Mouse (Mus musculus): ENCODE measurements around the gene Tbc1d4.

Gene Tbc1d4

DNA sequence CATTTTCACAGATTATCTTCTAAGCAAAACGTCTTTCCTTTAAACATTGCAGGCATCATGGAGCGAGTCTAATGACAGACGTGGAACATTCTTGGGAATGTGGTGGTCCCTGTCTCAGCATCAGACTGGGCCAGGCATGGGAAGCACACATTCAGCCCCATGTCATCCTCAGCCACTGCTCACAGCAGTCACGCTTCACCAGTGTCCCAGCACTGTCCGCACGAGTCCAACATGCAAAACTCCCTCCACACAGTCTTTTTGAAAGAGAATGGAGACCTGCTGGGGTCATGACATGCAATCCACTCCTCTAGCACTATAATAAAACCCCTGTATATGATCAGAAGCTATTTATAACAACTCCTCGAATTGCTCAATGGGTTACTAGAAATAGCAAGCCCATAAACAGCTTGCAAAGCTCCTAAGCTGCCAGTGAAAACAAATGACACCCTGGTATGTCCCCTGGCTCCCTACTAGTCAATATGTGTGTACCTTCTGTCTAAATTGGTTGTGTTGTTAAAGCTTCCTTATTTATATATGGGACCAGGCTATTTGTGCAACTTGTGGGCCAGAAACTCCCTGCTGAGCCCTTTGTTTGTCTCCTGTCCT lies 76.8 kb downstream of the Tbc1d4 start:
- in situ Hi-C loops (cut with MseI, MboI) = no loop called here

DNA sequence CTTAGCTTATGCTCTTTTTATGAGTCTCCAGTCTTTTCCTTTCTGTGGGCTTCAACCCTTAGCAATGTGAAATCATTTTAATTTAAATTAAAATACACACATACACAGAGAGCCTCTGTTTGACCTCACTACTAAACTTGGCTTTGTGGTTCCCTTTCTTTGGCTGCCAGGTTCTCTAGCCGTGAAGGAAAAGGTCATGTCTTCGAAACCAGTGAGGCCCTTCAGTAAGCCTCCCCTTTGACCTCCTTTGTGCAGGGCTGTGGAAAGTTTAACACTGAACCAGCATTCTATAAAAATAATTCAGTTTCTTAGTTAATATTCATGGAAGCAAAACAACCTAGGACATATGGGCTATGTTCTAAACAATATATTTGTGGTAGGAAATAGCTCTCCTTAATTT lies 78.5 kb downstream of the Tbc1d4 start:
- in situ Hi-C loops (cut with MseI, MboI) = no loop called here

- in situ Hi-C loops (cut with MseI, MboI) = no loop called here
Observed at GRCm38 (mm10) chr14:101529194-101529593, 79.8 kb downstream of the Tbc1d4 start.

DNA sequence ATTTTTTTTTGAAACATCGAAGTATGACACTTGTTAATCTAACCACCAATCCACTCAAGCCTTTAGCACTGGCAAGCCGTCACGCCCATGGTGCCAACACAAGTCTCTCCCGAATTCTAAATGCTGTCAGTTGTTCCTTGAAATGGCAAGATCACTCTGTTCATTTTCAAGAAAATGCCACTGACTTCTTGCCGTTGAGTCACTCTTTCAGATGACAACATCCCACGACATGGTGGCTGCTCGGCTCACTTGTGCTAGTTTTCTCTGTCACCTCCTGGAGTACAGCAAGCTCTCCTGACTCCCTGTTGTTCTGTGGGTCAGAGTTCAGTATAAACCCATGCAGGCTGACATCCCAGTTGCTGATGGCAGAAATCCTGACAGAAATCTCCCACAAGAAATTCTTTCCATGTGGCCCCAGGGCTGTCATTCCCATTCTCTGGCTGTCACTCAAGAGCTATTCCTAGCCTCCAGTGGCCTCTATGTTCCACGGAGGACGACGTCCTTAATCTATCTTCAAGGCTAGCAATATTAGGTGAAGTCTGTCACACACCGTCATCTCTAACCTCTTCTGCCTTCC lies 81.5 kb downstream of the Tbc1d4 start:
- in situ Hi-C loops (cut with MseI, MboI) = no loop called here

DNA sequence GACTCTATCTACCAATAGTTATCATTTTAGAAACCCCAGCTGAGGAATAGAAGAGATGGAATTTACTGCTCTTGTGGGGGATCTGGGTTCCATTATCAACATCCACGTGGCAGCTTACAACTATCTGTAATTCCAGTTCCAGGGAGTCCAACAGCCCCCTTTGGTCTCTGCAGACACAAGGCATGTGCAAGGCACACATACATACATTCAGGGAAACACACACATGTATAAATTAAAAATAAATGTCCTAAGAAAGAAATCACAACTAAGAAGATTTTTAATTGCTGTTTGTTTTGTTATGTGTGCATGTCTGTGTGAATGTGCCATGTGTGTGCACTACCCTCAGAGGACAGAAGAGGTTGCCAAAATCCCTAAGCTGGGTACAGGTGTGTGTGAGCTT lies 82.5 kb downstream of the Tbc1d4 start:
- in situ Hi-C loops (cut with MseI, MboI) = no loop called here

GRCm38 (mm10) chr14:101519964-101520363 lies 89.0 kb downstream of the Tbc1d4 start:
- in situ Hi-C loops (cut with MseI, MboI) = loop anchor here in 1 of 2 experiments (5.0 kb wide), 1 partner anchor 87 kb away; the partner anchor contains the start of gene Tbc1d4

DNA sequence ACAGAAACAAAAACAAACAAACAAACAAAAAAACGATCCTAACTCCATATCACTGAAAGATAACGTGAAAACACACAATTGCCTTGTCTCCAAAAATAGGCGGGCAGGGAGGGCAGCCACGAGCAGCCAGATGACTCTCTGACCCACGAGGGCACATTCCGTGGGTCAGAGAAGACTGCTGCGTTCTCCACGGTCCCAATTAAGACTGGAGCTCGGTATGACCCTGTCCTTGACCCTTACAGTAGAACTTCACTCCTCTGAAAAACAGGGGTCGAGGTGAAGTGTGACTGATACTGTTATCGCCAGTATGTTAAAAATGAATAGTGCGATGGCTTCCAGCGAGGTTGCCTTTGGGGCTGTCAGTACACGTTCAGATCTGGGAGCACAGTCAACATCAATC lies 90.7 kb downstream of the Tbc1d4 start:
- in situ Hi-C loops (cut with MseI, MboI) = loop anchor here in 1 of 2 experiments (5.0 kb wide), 1 partner anchor 89 kb away; the partner anchor contains the start of gene Tbc1d4

- in situ Hi-C loops (cut with MseI, MboI) = loop anchor here in 1 of 2 experiments (5.0 kb wide), 1 partner anchor 90 kb away; the partner anchor contains the start of gene Tbc1d4
Observed at GRCm38 (mm10) chr14:101517801-101518200, 91.2 kb downstream of the Tbc1d4 start.

DNA sequence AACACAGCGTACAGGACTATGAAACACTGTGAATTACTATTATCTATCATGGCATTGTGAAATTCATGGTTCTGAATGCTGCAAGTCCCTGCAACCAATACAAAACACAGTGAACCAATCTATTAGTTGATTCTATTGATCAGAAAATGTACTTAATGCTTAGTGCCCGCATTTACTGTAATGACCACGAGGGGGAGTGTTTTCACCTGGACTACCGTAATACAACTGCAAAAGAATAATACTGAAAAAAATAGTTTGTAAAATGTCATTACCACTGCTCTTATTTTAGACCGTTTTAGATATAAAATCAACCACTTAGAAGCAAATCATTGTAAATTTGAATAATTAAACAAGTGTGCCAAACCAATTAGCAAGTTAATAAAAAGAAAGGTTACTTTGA lies 91.7 kb downstream of the Tbc1d4 start:
- in situ Hi-C loops (cut with MseI, MboI) = loop anchor here in 1 of 2 experiments (5.0 kb wide), 1 partner anchor 90 kb away; the partner anchor contains the start of gene Tbc1d4

- in situ Hi-C loops (cut with MseI, MboI) = loop anchor here in 1 of 2 experiments (5.0 kb wide), 1 partner anchor 90 kb away; the partner anchor contains the start of gene Tbc1d4
Observed at GRCm38 (mm10) chr14:101516864-101517263, 92.1 kb downstream of the Tbc1d4 start.

- in situ Hi-C loops (cut with MseI, MboI) = loop anchor here in 1 of 2 experiments (5.0 kb wide), 1 partner anchor 91 kb away; the partner anchor contains the start of gene Tbc1d4
Observed at GRCm38 (mm10) chr14:101516031-101516430, 93.0 kb downstream of the Tbc1d4 start.

GRCm38 (mm10) chr14:101515271-101515670 lies 93.7 kb downstream of the Tbc1d4 start:
- in situ Hi-C loops (cut with MseI, MboI) = loop anchor here in 1 of 2 experiments (5.0 kb wide), 1 partner anchor 92 kb away; the partner anchor contains the start of gene Tbc1d4

DNA sequence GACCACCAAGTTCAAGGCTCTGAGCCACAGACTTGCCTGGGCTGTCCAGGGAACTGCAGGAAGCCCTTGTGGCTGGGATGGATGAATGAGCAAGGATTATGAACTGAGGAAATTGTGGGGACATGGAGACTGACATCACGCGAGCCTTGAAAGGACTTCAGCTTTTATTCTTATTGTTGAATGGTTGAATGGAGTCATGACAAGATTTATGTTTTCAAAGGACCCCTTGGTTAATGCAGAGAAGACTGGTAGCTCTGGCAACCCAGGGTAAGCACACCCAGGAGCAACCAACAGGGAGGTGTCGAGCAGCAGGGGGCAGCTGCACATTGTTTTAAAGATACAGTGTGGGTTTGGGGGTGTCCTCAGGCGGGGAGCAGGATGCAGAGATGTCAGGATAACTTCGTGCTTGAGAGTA lies 94.4 kb downstream of the Tbc1d4 start:
- in situ Hi-C loops (cut with MseI, MboI) = no loop called here

GRCm38 (mm10) chr14:101513163-101513562 lies 95.8 kb downstream of the Tbc1d4 start:
- in situ Hi-C loops (cut with MseI, MboI) = no loop called here

DNA sequence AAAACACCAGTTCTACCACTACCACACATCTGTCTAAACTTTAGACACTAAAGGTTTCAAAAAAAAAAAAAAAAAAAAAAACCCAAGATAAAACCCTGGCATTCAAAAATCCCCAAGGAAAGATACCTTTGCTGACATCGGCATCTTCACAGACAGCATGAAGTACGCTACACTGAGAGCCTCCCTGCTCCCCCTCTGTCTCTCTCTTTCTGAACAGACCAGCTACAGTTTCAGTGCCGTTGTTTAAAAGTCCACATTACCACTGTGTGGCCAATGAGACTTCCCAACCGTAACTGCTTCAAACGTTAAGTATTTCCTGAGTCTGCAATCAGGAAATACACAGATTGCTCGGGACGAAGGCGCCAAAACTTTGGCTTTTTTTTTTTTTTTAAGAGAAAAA lies 97.6 kb downstream of the Tbc1d4 start:
- in situ Hi-C loops (cut with MseI, MboI) = no loop called here

GRCm38 (mm10) chr14:101510540-101511313 lies 98.3 kb downstream of the Tbc1d4 start:
- in situ Hi-C loops (cut with MseI, MboI) = no loop called here

GRCm38 (mm10) chr14:101509759-101510158 lies 99.2 kb downstream of the Tbc1d4 start:
- in situ Hi-C loops (cut with MseI, MboI) = no loop called here

DNA sequence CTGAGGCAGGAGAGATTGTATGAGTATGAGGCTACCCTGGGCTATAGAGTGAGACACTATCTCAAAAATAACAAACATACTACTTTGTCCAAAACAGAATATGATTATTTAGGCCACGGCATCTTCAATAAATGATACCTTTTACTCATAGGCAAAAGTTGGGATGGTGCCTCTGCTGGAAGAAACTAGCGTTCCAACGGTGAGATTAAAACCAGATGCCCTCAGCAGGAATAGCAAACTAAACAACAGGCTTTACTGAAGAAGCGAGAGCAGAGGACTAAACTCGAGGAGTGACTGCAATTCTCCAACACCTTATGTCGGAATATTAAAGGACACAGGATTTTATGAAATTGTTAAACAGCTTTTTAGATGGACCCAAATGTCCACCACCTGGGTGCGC lies 101.0 kb downstream of the Tbc1d4 start:
- in situ Hi-C loops (cut with MseI, MboI) = no loop called here

DNA sequence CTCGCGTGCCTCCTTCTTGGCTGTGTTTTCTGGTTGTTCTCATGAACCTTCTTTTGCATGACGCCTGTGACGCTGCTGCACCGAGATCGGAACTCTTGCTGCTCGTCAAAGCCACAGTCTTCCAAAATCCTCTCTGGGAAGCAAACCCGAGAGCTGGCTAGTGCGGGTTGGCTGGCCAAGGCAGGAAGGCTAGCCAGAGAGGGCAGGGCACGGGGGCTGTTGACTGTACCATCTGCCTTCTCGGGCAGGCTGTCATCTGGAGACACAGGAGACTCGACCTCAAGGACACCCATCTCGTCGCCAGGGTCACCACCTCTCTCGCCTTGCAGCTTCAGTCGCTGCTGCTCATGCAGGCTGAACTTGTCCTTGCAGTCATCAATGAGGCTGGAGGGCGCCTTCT lies 101.8 kb downstream of the Tbc1d4 start:
- in situ Hi-C loops (cut with MseI, MboI) = no loop called here

DNA sequence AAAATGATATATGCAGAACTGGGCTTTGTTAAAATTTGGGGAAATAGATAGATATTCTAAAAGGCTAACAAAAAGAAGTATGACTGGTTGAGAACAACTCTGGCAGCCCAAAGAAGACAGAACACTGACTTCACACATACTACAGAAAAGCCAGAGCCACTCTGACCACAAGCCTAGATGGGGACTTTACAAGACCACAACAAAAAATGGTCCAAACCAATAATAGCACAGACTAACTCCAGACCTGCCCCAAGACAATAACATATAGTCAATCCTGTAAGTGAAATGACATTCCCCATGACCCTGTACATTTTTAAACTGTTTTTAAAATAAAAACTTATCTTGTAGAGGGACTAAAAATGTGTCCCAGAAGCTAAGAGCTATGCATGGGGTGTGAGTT lies 103.2 kb downstream of the Tbc1d4 start:
- in situ Hi-C loops (cut with MseI, MboI) = no loop called here

DNA sequence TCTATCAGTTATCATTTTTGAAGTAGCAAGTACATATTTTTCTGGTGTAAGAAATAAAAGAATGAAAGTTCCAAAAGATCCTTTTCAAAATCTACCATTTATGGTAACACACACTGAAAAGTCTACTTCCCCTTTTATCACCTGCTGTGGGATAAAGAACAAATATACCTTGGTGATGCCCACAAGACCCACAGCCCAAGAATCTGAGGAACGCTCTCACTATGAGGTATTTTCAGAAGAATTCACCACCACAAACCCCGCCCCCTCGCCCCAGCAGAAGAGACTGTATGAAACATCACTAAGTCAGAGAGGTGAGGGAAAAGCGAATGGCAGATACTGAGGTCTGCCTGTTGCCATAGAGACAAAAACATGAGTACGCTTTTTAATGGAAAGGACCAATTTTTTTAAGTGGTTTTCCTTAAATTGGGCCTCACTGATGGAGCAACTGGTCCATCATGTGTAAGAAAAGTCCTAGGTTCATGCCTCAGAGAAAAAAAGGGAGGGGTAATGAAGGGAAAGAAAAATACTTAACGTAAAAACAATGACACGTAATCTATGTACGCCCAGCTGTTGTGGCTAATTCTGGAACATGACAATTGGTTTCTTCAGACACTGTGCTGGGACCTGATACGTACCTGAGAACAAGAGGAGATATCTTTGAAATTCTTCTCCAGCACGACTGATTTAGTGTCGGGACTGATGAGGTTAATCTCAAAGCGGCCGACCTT lies 104.4 kb downstream of the Tbc1d4 start:
- in situ Hi-C loops (cut with MseI, MboI) = no loop called here
